Mouse (Mus musculus) common myeloid progenitor, adult 5-6 weeks (primary cell): Measurements from ENCODE around the gene Dnajc16. TPM values are rescaled to one million over a fixed set of nuclear protein-coding genes. Genes with fewer than 3 reads are reported as not detected.
"Not testable (repeated sequence)": the region's sequence is repeated elsewhere in the genome, so short reads cannot be mapped to it uniquely, and the experiment has no call there.

ENCODE experiments used
- ATAC-seq: replicated peaks from 2 replicates; pipeline ENCODE4 v1.8.0; 2016; ENCODE audit warnings: low read depth, mild to moderate bottlenecking, moderate TSS enrichment, inconsistent platforms; ENCODE audit not compliant: poor library complexity, severe bottlenecking
- total RNA-seq: library from RNA; stranded (forward); fragments of 200-1000, 187-1606 nt; gene quantifications from 2 replicates; pipeline ENCODE4 v1.2.3, GENCODE M21; 2017

The Dnajc16 gene
- total RNA-seq, 1 experiment from 2014 or later = 9.0 TPM

DNA sequence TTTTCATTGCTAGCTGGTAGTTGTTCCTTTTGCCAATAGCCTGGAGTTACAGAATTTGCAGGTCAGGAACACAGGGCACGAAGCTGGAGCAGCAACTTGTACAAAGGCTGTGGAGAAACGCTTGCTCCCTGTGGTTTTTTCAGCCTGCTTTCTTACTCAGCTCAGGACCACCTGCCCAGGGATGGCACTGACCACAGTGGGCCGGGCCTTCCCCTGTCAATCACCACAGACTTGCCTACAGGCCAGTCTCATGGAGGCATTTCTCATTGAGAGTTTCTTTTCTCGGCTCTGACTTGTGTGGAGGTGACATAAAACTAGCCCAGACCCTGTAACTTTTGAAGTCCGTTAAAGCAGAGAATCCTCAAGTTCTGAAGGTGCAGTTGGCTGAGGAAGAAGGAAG lies 6.8 kb upstream of the Dnajc16 start:
- ATAC-seq = no peak

- no peak for ATAC-seq
These were observed 6.2 kb upstream of the Dnajc16 start for GRCm38 (mm10) chr4:141796954-141797353.

- no peak for ATAC-seq
These were observed 5.6 kb upstream of the Dnajc16 start for GRCm38 (mm10) chr4:141796356-141796755.

DNA sequence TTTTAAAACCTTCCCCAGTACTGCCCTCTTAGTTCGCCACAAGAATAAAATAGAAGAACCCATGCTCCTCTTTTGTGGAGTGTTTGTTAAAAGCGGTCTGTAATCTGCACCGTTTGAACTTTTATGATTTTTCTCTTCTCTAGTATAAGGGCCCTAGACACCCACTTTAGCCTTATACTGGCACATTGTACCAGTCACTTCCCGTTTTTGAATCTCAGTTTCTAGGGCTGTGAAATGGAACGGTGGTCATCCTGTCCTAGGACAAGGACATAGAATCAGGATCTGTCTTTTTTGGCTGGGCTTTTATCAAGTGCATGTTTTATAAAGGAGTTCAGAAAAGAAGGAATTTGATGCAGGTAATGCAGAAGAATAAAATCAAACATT lies 3.4 kb upstream of the Dnajc16 start:
- ATAC-seq = no peak

GRCm38 (mm10) chr4:141793282-141794151 lies 2.8 kb upstream of the Dnajc16 start, which contains the start of gene Casp9:
Gene Casp9 (plus strand): TSS chr4:141793612.
- peak; percentile 70 for ATAC-seq

GRCm38 (mm10) chr4:141792554-141793281 lies 2.0 kb upstream of the Dnajc16 start:
- ATAC-seq = peak; percentile 26

GRCm38 (mm10) chr4:141791951-141792350 lies 1.2 kb upstream of the Dnajc16 start:
- no peak for ATAC-seq

GRCm38 (mm10) chr4:141791486-141791885 lies 755 bp upstream of the Dnajc16 start:
- ATAC-seq = no peak

- ATAC-seq = no peak
These were observed 1.0 kb downstream of the Dnajc16 start for GRCm38 (mm10) chr4:141789564-141790218.

GRCm38 (mm10) chr4:141787462-141787861 lies 3.3 kb downstream of the Dnajc16 start:
- ATAC-seq = no peak

GRCm38 (mm10) chr4:141787046-141787445 lies 3.7 kb downstream of the Dnajc16 start:
- ATAC-seq = no peak

GRCm38 (mm10) chr4:141786141-141786540 lies 4.6 kb downstream of the Dnajc16 start:
- ATAC-seq = no peak

DNA sequence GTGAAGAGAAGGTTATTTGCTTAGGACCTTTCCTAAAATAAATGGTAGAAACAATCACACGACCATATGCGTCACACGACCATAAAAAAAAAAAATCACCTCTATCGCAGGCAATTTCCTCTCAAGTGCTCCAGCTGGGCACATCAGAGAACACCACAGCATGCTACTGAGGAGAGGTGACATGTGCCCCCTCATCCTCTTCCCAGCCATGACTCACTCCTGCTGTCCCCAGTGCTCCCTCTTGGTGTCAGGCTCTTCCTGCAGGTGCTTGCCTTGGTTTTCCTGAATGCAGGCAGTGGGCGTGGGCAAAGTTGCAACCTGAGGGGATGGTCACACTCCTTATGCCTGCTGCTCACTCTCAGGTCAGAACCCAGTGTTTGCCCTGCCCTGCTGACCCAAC lies 5.9 kb downstream of the Dnajc16 start:
- no peak for ATAC-seq

GRCm38 (mm10) chr4:141781201-141781985 lies 9.3 kb downstream of the Dnajc16 start:
- ATAC-seq = no peak

GRCm38 (mm10) chr4:141779828-141780227 lies 10.9 kb downstream of the Dnajc16 start:
- ATAC-seq = no peak

DNA sequence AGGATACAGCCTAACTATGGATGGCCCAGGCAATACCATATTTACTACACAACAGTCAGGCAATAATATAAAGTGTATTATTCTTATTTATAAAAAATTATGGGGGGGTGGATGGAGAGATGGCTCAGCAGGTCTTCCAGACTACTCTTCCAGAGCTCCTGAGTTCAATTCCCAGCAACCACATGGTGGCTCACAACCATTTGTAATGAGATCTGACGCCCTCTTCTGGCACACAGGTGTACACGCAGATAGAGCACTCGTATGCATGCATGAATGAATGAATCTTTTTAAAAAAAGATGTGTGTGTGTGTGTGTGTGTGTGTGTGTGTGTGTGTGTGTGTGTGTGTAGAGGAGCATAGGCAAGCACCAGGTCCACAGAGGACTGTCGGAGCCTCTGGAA lies 17.7 kb downstream of the Dnajc16 start:
- ATAC-seq = not testable (repeated sequence)

- peak; percentile 48 for ATAC-seq
These were observed 18.9 kb downstream of the Dnajc16 start for GRCm38 (mm10) chr4:141771823-141772222.

DNA sequence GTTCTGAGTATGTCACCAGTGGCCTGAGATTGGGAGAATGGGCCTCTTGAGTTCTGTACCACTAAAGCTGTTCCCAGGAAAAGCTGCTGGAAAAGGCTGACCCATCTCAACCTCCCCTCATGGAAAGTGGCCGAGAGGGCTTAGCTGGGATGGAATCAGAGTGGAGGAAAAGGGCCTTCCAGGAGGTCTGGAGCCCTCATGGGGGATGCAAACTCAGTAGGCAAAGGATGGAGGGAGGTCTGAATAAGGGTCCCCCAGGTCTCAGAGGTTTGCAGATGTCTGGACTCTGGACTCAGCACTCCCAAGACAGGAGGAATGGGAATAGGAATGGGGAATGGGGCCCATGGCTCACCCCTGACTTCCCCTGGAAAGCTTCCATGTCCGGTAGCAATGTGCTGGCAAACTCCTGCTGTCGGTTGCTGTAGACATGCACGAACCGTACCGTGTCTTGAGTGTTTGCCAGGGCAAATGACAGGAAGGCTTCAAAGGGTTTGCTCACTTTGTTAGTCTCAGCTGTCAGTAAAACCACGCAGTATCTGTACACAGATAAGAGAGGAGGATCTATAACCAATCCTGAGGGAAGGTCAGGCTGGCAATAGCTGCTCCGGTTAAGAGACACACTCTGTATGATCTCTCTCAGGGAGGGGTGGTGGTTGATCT lies 21.1 kb downstream of the Dnajc16 start:
- ATAC-seq = no peak

- ATAC-seq = peak; percentile 45; the same call in 1 of the 2 replicates
These were observed 23.2 kb downstream of the Dnajc16 start for GRCm38 (mm10) chr4:141767353-141768036.
